8 mouse cellular contexts compared by ENCODE assay signal in the genomic region with DNA sequence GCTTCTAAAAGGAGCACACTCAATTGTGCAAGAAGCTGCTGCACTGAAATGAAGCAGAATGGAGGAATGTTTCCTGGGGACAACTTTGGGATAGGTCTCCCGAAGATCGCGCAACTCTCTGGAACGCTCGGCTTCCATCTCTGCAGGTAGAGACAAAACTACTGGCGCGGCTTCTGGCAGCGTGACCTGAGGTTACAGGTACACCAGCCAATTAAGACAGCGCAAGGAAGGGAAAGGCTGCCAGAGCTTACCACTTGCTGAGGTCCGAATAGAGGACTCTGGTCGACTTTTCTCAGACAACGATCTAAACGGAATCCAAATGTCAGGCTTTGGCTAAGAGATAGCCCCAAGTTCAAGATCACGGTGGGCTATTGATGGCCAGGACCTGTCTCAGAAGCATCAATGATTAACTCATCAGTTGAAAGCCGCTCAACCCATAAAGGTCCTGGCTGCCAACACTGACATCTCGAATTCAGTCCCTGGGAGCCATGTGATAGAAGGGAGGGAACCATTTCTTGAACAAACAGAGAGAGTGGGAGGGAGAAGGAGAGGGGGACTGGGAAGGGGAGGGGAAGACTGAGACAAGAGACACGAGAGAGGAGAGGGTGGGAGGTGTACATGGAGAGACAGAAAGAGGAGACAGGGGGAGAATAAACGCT. TPM values are rescaled to one million over a fixed set of nuclear protein-coding genes. Genes with fewer than 3 reads are reported as not detected.
DNase-seq lines count a peak whose midpoint lies in the region; ATAC-seq lines count a peak whose summit lies in the region.

A gene (minus strand): TSS at position 360 of the 659 bp plus-strand sequence.

- H3K27me3 ChIP-seq in forebrain, embryonic 13.5 days = peaks cover 36% of the 10 kb centered on the region; the same call in 1 of the 2 replicates
- peaks cover 45% of the 10 kb centered on the region for H3K27me3 ChIP-seq in hindbrain, embryonic 10.5 days (ENCODE audit: insufficient read depth, poor library complexity, severe bottlenecking)
- peaks cover 6% of the 10 kb centered on the region for H3K27me3 ChIP-seq in midbrain, embryonic 16.5 days (ENCODE audit: control insufficient read depth, insufficient read depth, low read depth, low read length)

- H3K4me2 ChIP-seq in forebrain, embryonic 13.5 days = peak within 1 kb of the TSS; percentile 85
- peak within 1 kb of the TSS; percentile 85 for H3K4me2 ChIP-seq in midbrain, embryonic 16.5 days (ENCODE audit: low read length)

- no peak for ATAC-seq in forebrain, embryonic 13.5 days
- ATAC-seq in midbrain, embryonic 16.5 days = peak; percentile 26; the same call in 1 of the 2 replicates

- WGBS in forebrain, embryonic 13.5 days = 5% methylated on average over 18 of the region's 18 CpGs
- WGBS in hindbrain, embryonic 10.5 days = 3% methylated on average over 18 of the region's 18 CpGs
- 4% methylated on average over 18 of the region's 18 CpGs for WGBS in midbrain, embryonic 16.5 days

- H3K27ac ChIP-seq in forebrain, embryonic 13.5 days = no peak within 1 kb of the TSS
- peak within 1 kb of the TSS; percentile 88 for H3K27ac ChIP-seq in hindbrain, embryonic 10.5 days
- H3K27ac ChIP-seq in midbrain, embryonic 16.5 days (ENCODE audit: low read length) = peak within 1 kb of the TSS; percentile 70

- H3K9me3 ChIP-seq in forebrain, embryonic 13.5 days (replicated peaks) = no peaks in the 10 kb centered on the region
- no peaks in the 10 kb centered on the region for H3K9me3 ChIP-seq in hindbrain, embryonic 10.5 days
- no peaks in the 10 kb centered on the region for H3K9me3 ChIP-seq in midbrain, embryonic 16.5 days (replicated peaks; ENCODE audit: control insufficient read depth, low read length, poor library complexity, severe bottlenecking)

- peak within 1 kb of the TSS; percentile 82 for H3K4me3 ChIP-seq in forebrain, embryonic 13.5 days
- H3K4me3 ChIP-seq in hindbrain, embryonic 10.5 days = peak within 1 kb of the TSS; percentile 73
- peak within 1 kb of the TSS; percentile 83 for H3K4me3 ChIP-seq in midbrain, embryonic 16.5 days (ENCODE audit: low read depth, low read length)

- H3K36me3 ChIP-seq in forebrain, embryonic 13.5 days (ENCODE audit: poor library complexity, severe bottlenecking) = no peaks in the 10 kb centered on the region
- no peaks in the 10 kb centered on the region for H3K36me3 ChIP-seq in hindbrain, embryonic 10.5 days
- no peaks in the 10 kb centered on the region for H3K36me3 ChIP-seq in midbrain, embryonic 16.5 days (ENCODE audit: control insufficient read depth, insufficient read depth, low read length)

- H3K4me1 ChIP-seq in forebrain, embryonic 13.5 days = peaks cover 30% of the 10 kb centered on the region
- H3K4me1 ChIP-seq in hindbrain, embryonic 10.5 days (replicated peaks) = peaks cover 39% of the 10 kb centered on the region
- peaks cover 18% of the 10 kb centered on the region for H3K4me1 ChIP-seq in midbrain, embryonic 16.5 days (ENCODE audit: control insufficient read depth, insufficient read depth, low read length)

- intact Hi-C loops in left cerebral cortex, postnatal 14 days (cut with DNase I) = no loop called here

- H3K9ac ChIP-seq in forebrain, embryonic 13.5 days = peak within 1 kb of the TSS; percentile 83
- H3K9ac ChIP-seq in midbrain, embryonic 16.5 days (ENCODE audit: low read depth, low read length) = peak within 1 kb of the TSS; percentile 88

- DNase-seq in layer of hippocampus, adult 8-10 months (ENCODE audit: low spot score in 2 of 2) = no peak
- DNase-seq in layer of hippocampus, adult 9-10 months (ENCODE audit: low spot score) = no peak
- peak; percentile 42 for DNase-seq in adipocyte (ENCODE audit: low spot score)
- DNase-seq in hindbrain, embryonic 10.5 days (ENCODE audit: low spot score) = no peak
- DNase-seq in left cerebral cortex, postnatal 14 days (ENCODE audit: low spot score in 2 of 2) = no peak
- no peak for DNase-seq in B cell, adult 2 months

RNA-seq across cellular contexts. Expression of the gene that starts here (rescaled TPM):
- total RNA-seq in layer of hippocampus, adult 8-10 months (2022) = 100 to 1,000 TPM; 104 to 131 (median 119) TPM
- polyA plus RNA-seq in forebrain, embryonic 13.5 days (2015; fragmentation: Nextera tagmentation; extraction: Ambion mirVana) = 100 and 103 TPM in 2 replicates
- polyA plus RNA-seq in hindbrain, embryonic 10.5 days (2016; fragmentation: Nextera tagmentation; extraction: Ambion mirVana) = 85.9 and 87.8 TPM in 2 replicates
- total RNA-seq in left cerebral cortex, postnatal 14 days (2021) = 100 to 1,000 TPM in 1 of 2 experiments, 10 to 100 TPM in 1; 100.0 to 122 TPM
- polyA plus RNA-seq in midbrain, embryonic 16.5 days (2015; fragmentation: Nextera tagmentation; extraction: Ambion mirVana) = 97.6 and 97.7 TPM in 2 replicates
